Mouse (Mus musculus) cerebellum, adult 2 months (tissue): Measurements from ENCODE around the gene Epn3.

Source experiments
- CTCF ChIP-seq: fragments of 200-500 bp; IDR thresholded peaks from 2 replicates; pipeline ENCODE4 v1.5.1; 2011; ENCODE audit warnings: low read depth, mild to moderate bottlenecking, control low read depth, low read length, moderate library complexity, borderline replicate concordance; ENCODE audit not compliant: insufficient read depth
- POLR2A ChIP-seq: fragments of 200-500 bp; IDR thresholded peaks from 2 replicates; pipeline ENCODE4 v1.6.1; 2011; ENCODE audit warnings: low read length, control low read depth, borderline replicate concordance; ENCODE audit not compliant: insufficient read depth

DNA sequence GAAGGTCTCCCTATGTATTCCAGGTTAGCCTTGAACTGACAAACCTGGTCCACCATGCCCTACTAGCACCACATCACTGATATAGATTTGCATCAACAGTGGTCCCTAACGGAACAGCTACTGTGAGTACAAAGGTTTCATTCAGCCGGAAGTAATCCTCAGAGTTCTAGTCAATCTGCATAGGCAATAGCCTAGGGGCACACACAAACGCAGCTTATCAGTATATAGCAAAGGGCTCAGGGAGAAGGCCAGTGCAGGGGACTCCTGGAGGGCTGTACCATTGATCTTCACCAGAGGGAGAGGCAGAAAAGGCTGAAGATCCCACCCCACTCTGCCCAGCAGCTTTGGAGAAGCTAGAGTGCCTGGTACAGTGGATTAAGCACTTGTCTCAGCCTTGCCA is 52.8 kb downstream of the Epn3 start:
- no peak for TF ChIP-seq CTCF
- TF ChIP-seq POLR2A, result no peak
